Mouse (Mus musculus): ENCODE results near the gene Smc1a. TPM values are rescaled to one million over a fixed set of nuclear protein-coding genes. Genes with fewer than 3 reads are reported as not detected.

Smc1a gene
- 15.2 and 31.6 TPM in 2 replicates for polyA plus RNA-seq (2012; rRNA removed; ENCODE audit: low replicate concordance)

DNA sequence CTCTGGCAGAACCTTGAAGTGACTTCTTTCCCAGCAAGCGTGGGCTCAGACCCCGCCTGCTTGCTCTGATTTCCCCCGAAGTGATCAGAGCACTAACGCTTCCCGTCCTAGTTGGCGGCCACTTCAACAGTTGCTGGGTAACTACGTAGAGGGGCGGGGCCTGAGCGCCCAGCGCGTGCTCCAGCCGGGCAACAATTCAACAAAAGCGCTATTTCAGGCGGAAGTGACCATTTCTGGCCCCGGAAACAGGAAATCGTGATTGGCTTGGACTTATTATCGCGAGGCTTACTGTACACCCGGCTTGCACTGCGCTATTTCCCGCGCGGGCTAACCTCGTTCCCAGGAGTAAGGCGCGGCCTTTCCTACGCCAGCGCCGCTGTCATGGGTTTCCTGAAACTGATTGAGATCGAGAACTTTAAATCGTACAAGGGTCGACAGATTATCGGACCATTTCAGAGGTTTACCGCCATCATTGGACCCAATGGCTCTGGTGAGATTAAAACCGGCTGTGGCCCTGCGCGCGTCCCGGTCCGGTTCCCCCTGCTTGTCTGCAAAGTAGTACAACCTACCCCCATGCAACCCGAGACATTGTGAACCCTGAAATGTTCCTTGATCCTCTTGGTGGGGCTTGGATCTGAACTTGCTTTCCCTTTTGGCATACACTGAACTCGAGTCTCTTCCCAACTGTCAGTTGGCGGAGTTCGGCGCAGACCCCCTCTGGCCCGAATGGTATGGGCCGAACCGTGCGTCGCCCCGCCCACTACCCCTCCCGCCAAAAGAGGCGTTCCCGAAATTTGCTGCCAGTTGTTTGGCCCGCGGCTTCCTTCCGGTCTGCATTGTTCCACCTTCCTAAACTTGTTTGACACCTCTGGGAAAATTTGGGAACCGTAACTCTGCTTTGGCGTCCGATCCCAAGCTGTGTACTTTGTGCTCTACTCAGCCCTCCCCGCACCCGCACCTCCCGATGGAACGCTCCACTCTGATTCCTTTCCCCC lies at the start of gene Smc1a, which contains the start of gene Ribc1:
TSS of gene Smc1a (plus strand) at position 278 of the 995 bp plus-strand sequence.
TSS of gene Ribc1 (minus strand) at position 145 of the 995 bp plus-strand sequence.

DNA sequence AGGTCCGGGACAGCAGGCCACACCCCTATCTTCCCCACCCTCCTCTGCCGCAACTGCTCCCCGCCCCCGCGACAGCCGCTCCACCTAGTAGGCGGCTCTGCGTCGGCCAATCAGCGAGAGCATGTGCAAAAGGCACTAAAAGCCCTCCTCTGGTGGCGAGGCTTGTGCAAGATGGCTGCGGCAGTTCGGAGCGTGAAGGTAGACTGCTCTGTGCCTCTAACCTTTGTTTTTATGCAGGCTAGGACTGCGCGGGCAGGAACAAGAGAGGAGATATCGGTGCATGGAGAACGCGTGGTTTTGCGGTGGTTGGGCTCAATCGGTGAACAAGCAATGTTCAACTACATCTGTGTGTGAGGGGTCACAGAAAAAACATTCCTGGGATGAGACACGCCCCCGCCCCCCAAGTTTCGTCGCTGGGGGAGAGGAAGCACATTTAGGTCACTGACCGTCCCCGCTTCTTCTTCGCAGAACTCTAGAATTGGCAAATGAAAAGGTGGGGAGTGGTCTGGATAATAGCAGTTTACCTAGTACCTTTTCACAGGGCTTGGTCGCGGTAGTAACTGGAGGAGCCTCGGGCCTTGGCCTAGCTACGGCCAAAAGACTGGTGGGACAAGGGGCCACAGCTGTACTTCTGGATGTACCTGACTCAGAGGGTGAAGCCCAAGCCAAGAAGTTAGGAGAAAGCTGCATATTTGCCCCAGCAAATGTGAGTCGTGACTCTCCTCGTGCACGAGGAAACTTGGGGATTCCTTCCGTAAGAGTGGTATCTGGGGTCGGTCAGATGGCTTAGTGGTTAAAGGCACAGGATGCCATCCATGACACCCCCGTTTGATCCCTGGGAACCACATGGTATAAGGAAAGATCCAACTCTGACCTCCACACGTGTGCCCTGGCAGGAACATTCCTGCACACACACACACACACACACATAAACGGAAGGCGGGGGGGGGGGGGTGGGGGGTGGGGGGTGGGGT lies 14.2 kb upstream of the Smc1a start, which contains the start of gene Hsd17b10:
TSS of gene Hsd17b10 (plus strand) at position 109 of the 974 bp plus-strand sequence.

Other genes with a start within 250 kb of the Smc1a start
- gene Huwe1, start 215.6 kb upstream of the Smc1a start, polyA plus RNA-seq (2012; rRNA removed; ENCODE audit: low replicate concordance) = 51.6 and 61.9 TPM in 2 replicates
- 70.6 and 119 TPM in 2 replicates for gene Hsd17b10, start 14.6 kb upstream of the Smc1a start, polyA plus RNA-seq (2012; rRNA removed; ENCODE audit: low replicate concordance)
- 0.24 and 0.32 TPM in 2 replicates for gene Ribc1, start 133 bp upstream of the Smc1a start, polyA plus RNA-seq (2012; rRNA removed; ENCODE audit: low replicate concordance)
- gene Iqsec2, start 127.8 kb downstream of the Smc1a start, polyA plus RNA-seq (2012; rRNA removed; ENCODE audit: low replicate concordance) = 18.2 and 26.9 TPM in 2 replicates
- gene Kdm5c, start 216.6 kb downstream of the Smc1a start, polyA plus RNA-seq (2012; rRNA removed; ENCODE audit: low replicate concordance) = 44.1 and 60.3 TPM in 2 replicates